Mouse (Mus musculus): ENCODE measurements at regions not wholly inside any gene's neighbourhood (a gene's known extent, or its start where the extent isn't known, plus 50 kb on each side); places are given as distances from the start of the nearest gene placed in this dataset.

GRCm38 (mm10) chr12:25991801-25992525 lies 423.1 kb downstream of the Rnf144a start:
- Histone ChIP-seq H3K27ac (ENCODE audit: low read length) (no peak overlapping the region), H3K4me2 (ENCODE audit: low read length) (no peak overlapping the region), H3K4me3 (ENCODE audit: low read depth, low read length) (no peak overlapping the region), H3K9ac (ENCODE audit: low read depth, low read length) (no peak overlapping the region), H3K9me3 (replicated peaks; ENCODE audit: control insufficient read depth, low read length, poor library complexity, severe bottlenecking) (no peaks in the 10 kb centered on the region), H3K36me3 (ENCODE audit: control insufficient read depth, insufficient read depth, low read length) (no peaks in the 10 kb centered on the region), H3K27me3 (ENCODE audit: control insufficient read depth, insufficient read depth, low read depth, low read length) (no peaks in the 10 kb centered on the region; the same call in 1 of the 2 replicates), H3K4me1 (ENCODE audit: control insufficient read depth, insufficient read depth, low read length) (no peaks in the 10 kb centered on the region)
- no peak for ATAC-seq
- 85% methylated on average over 6 of the region's 6 CpGs for WGBS

GRCm38 (mm10) chr12:25982545-25982944 lies 432.5 kb downstream of the Rnf144a start:
- H3K36me3 ChIP-seq (ENCODE audit: control insufficient read depth, insufficient read depth, low read length), result no peaks in the 10 kb centered on the region
- 96% methylated on average over 4 of the region's 4 CpGs for WGBS
- no peak overlapping the region for H3K4me2 ChIP-seq (ENCODE audit: low read length)
- H3K27me3 ChIP-seq (ENCODE audit: control insufficient read depth, insufficient read depth, low read depth, low read length), result no peaks in the 10 kb centered on the region; the same call in 1 of the 2 replicates
- no peak overlapping the region for H3K4me3 ChIP-seq (ENCODE audit: low read depth, low read length)
- no peak overlapping the region for H3K9ac ChIP-seq (ENCODE audit: low read depth, low read length)
- no peaks in the 10 kb centered on the region for H3K9me3 ChIP-seq (replicated peaks; ENCODE audit: control insufficient read depth, low read length, poor library complexity, severe bottlenecking)
- H3K27ac ChIP-seq (ENCODE audit: low read length), result no peak overlapping the region
- no peak for ATAC-seq
- H3K4me1 ChIP-seq (ENCODE audit: control insufficient read depth, insufficient read depth, low read length), result no peaks in the 10 kb centered on the region

GRCm38 (mm10) chr12:25978335-25978734 lies 436.7 kb downstream of the Rnf144a start:
- H3K4me2 ChIP-seq (ENCODE audit: low read length), result no peak overlapping the region
- H3K4me1 ChIP-seq (ENCODE audit: control insufficient read depth, insufficient read depth, low read length), result no peaks in the 10 kb centered on the region
- H3K36me3 ChIP-seq (ENCODE audit: control insufficient read depth, insufficient read depth, low read length), result no peaks in the 10 kb centered on the region
- no peak for ATAC-seq
- no peaks in the 10 kb centered on the region for H3K27me3 ChIP-seq (ENCODE audit: control insufficient read depth, insufficient read depth, low read depth, low read length)
- 94% methylated on average over 5 of the region's 5 CpGs for WGBS
- no peak overlapping the region for H3K9ac ChIP-seq (ENCODE audit: low read depth, low read length)
- H3K4me3 ChIP-seq (ENCODE audit: low read depth, low read length), result no peak overlapping the region
- H3K9me3 ChIP-seq (replicated peaks; ENCODE audit: control insufficient read depth, low read length, poor library complexity, severe bottlenecking), result no peaks in the 10 kb centered on the region
- H3K27ac ChIP-seq (ENCODE audit: low read length), result no peak overlapping the region

GRCm38 (mm10) chr12:25958584-25958983 lies 456.5 kb downstream of the Rnf144a start:
- 93% methylated on average over 4 of the region's 4 CpGs for WGBS
- Histone ChIP-seq H3K27ac (ENCODE audit: low read length) (no peak overlapping the region), H3K4me2 (ENCODE audit: low read length) (no peak overlapping the region), H3K4me1 (ENCODE audit: control insufficient read depth, insufficient read depth, low read length) (no peaks in the 10 kb centered on the region), H3K4me3 (ENCODE audit: low read depth, low read length) (no peak overlapping the region), H3K9ac (ENCODE audit: low read depth, low read length) (no peak overlapping the region), H3K27me3 (ENCODE audit: control insufficient read depth, insufficient read depth, low read depth, low read length) (no peaks in the 10 kb centered on the region), H3K36me3 (ENCODE audit: control insufficient read depth, insufficient read depth, low read length) (no peaks in the 10 kb centered on the region), H3K9me3 (replicated peaks; ENCODE audit: control insufficient read depth, low read length, poor library complexity, severe bottlenecking) (no peaks in the 10 kb centered on the region)
- ATAC-seq, result no peak

GRCm38 (mm10) chr12:25957547-25957946 lies 457.5 kb downstream of the Rnf144a start:
- WGBS, result 87% methylated on average over 1 of the region's 1 CpGs
- Histone ChIP-seq H3K4me2 (ENCODE audit: low read length) (no peak overlapping the region), H3K36me3 (ENCODE audit: control insufficient read depth, insufficient read depth, low read length) (no peaks in the 10 kb centered on the region), H3K27ac (ENCODE audit: low read length) (no peak overlapping the region), H3K9me3 (replicated peaks; ENCODE audit: control insufficient read depth, low read length, poor library complexity, severe bottlenecking) (no peaks in the 10 kb centered on the region), H3K9ac (ENCODE audit: low read depth, low read length) (no peak overlapping the region), H3K27me3 (ENCODE audit: control insufficient read depth, insufficient read depth, low read depth, low read length) (no peaks in the 10 kb centered on the region), H3K4me3 (ENCODE audit: low read depth, low read length) (no peak overlapping the region), H3K4me1 (ENCODE audit: control insufficient read depth, insufficient read depth, low read length) (no peaks in the 10 kb centered on the region)
- no peak for ATAC-seq

DNA sequence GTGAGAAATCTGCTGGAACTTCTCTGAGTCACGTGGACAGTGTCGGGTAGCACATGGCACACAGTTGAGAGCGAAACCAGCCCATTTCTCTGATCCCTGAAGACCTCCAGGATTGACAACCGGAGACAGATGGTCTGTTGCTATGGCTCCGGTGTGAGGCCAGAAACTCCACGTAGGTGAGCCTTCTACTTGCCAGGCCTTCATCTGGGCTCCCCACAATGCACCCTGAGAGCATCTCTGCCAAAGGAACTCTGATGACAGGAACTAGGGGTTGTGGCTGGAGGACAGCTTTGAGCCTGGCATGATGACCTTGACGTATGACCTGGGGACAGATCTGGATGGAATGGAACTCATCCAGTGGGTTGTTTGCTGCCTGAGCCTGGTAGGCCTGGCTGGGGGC lies 467.9 kb downstream of the Rnf144a start:
- Histone ChIP-seq H3K9ac (ENCODE audit: low read depth, low read length) (no peak overlapping the region), H3K27ac (ENCODE audit: low read length) (no peak overlapping the region), H3K9me3 (replicated peaks; ENCODE audit: control insufficient read depth, low read length, poor library complexity, severe bottlenecking) (no peaks in the 10 kb centered on the region), H3K4me1 (ENCODE audit: control insufficient read depth, insufficient read depth, low read length) (no peaks in the 10 kb centered on the region), H3K4me3 (ENCODE audit: low read depth, low read length) (no peak overlapping the region), H3K4me2 (ENCODE audit: low read length) (no peak overlapping the region), H3K36me3 (ENCODE audit: control insufficient read depth, insufficient read depth, low read length) (no peaks in the 10 kb centered on the region), H3K27me3 (ENCODE audit: control insufficient read depth, insufficient read depth, low read depth, low read length) (no peaks in the 10 kb centered on the region)
- no peak for ATAC-seq
- WGBS, result 83% methylated on average over 7 of the region's 7 CpGs

DNA sequence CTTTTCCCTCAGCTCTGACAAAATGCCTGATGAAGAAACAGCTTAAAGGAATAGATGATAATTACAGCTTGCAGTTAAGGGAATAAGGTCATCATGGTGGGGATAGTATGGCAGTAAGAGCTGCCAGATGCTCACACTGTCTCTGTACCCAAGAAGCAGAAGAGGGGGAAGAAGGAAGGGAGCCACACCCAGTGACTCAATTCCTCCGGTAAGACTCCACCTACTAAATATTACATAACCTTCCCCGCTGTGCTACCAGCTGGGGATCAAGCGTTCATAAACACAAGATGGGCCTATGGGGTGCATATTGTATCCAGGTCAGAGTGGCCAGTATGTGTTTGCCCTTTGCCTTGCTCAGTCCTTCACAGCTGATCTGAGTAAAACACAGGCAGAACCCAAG lies 468.9 kb downstream of the Rnf144a start:
- no peak overlapping the region for H3K4me2 ChIP-seq (ENCODE audit: low read length)
- no peaks in the 10 kb centered on the region for H3K4me1 ChIP-seq (ENCODE audit: control insufficient read depth, insufficient read depth, low read length)
- no peak for ATAC-seq
- no peak overlapping the region for H3K9ac ChIP-seq (ENCODE audit: low read depth, low read length)
- no peak overlapping the region for H3K4me3 ChIP-seq (ENCODE audit: low read depth, low read length)
- H3K27ac ChIP-seq (ENCODE audit: low read length), result no peak overlapping the region
- no peaks in the 10 kb centered on the region for H3K36me3 ChIP-seq (ENCODE audit: control insufficient read depth, insufficient read depth, low read length)
- 83% methylated on average over 3 of the region's 3 CpGs for WGBS
- H3K27me3 ChIP-seq (ENCODE audit: control insufficient read depth, insufficient read depth, low read depth, low read length), result no peaks in the 10 kb centered on the region
- no peaks in the 10 kb centered on the region for H3K9me3 ChIP-seq (replicated peaks; ENCODE audit: control insufficient read depth, low read length, poor library complexity, severe bottlenecking)

GRCm38 (mm10) chr12:25938856-25939255 lies 476.2 kb downstream of the Rnf144a start:
- ATAC-seq, result no peak
- Histone ChIP-seq H3K4me2 (ENCODE audit: low read length) (no peak overlapping the region), H3K4me1 (ENCODE audit: control insufficient read depth, insufficient read depth, low read length) (no peaks in the 10 kb centered on the region), H3K9ac (ENCODE audit: low read depth, low read length) (no peak overlapping the region), H3K4me3 (ENCODE audit: low read depth, low read length) (no peak overlapping the region), H3K36me3 (ENCODE audit: control insufficient read depth, insufficient read depth, low read length) (no peaks in the 10 kb centered on the region), H3K27me3 (ENCODE audit: control insufficient read depth, insufficient read depth, low read depth, low read length) (no peaks in the 10 kb centered on the region), H3K27ac (ENCODE audit: low read length) (no peak overlapping the region), H3K9me3 (replicated peaks; ENCODE audit: control insufficient read depth, low read length, poor library complexity, severe bottlenecking) (no peaks in the 10 kb centered on the region)
- 64% methylated on average over 6 of the region's 6 CpGs for WGBS

DNA sequence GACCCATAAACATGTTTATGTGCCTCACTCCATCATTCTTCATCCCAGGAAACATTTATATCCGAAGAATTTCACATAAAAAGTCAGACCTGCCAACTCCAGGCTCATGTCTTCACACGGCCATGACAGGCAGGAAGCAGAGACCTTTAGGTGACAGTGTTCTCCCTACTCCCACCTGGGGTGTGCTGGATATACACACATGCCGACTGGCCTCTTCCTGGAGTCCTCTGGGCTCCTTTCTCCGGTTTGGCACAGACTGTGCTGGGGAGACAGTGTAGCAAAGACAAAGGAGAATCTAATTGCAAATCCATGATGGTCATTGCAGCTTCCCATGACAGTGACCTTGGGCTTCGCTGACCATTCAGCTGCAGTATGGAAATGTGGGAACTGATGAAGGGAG lies 480.1 kb downstream of the Rnf144a start:
- 86% methylated on average over 5 of the region's 5 CpGs for WGBS
- Histone ChIP-seq H3K27ac (ENCODE audit: low read length) (no peak overlapping the region), H3K9ac (ENCODE audit: low read depth, low read length) (no peak overlapping the region), H3K27me3 (ENCODE audit: control insufficient read depth, insufficient read depth, low read depth, low read length) (no peaks in the 10 kb centered on the region), H3K4me3 (ENCODE audit: low read depth, low read length) (no peak overlapping the region), H3K36me3 (ENCODE audit: control insufficient read depth, insufficient read depth, low read length) (no peaks in the 10 kb centered on the region), H3K9me3 (replicated peaks; ENCODE audit: control insufficient read depth, low read length, poor library complexity, severe bottlenecking) (no peaks in the 10 kb centered on the region), H3K4me2 (ENCODE audit: low read length) (no peak overlapping the region), H3K4me1 (ENCODE audit: control insufficient read depth, insufficient read depth, low read length) (no peaks in the 10 kb centered on the region)
- no peak for ATAC-seq

Data from midbrain, embryonic 16.5 days (tissue).